Mouse (Mus musculus): Measurements from ENCODE around the gene Fam171a1.
"Not testable (repeated sequence)": the region's sequence is repeated elsewhere in the genome, so short reads cannot be mapped to it uniquely, and the experiment has no call there.

Gene Fam171a1

GRCm38 (mm10) chr2:3171774-3172173 lies 57.8 kb downstream of the Fam171a1 start:
- DNase-seq (ENCODE audit: low spot score in 2 of 2) = no peak

DNA sequence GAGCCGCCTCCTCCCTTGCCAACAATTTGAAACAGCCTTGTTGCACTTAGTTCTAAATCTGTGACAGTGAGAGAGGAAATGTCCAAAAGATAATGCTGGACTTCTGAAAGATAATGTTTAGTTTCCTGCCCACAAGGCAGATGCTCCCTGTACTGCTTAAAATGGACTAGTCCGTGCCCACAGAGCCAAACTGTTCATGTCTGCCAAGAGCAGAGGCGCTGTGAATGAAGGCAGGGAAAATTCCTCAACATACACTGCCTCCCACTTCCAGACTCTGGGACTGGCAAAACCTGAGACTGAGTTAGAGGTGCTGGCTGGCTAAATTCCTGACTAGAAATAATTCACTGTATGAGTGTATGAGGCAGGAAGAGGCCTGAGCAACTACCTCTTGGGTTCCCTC lies 58.6 kb downstream of the Fam171a1 start:
- peak; percentile 47 to 62 for DNase-seq (ENCODE audit: low spot score in 2 of 2)

DNA sequence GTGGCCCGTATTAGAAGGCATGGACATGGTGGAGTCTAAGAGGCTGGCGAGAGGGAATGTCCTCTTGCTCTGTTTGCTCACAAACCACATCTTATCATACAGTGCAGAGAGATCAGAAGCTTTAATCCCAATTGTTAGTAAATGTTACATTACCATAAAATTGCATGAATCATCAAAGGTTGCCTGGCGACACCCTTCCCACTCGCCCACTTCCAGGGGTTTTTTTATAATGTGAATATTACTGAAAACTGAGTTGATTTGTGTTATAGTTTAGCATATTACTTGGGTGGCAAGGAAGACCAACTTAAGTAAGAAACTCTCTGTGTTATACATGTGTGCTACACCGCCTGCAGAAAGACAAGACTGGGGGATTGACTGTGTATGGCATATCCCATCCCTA lies 60.9 kb downstream of the Fam171a1 start:
- DNase-seq (ENCODE audit: low spot score in 2 of 2) = no peak

- not testable (repeated sequence) for DNase-seq (ENCODE audit: low spot score in 2 of 2)
Observed at GRCm38 (mm10) chr2:3175988-3176387, 62.0 kb downstream of the Fam171a1 start.

DNA sequence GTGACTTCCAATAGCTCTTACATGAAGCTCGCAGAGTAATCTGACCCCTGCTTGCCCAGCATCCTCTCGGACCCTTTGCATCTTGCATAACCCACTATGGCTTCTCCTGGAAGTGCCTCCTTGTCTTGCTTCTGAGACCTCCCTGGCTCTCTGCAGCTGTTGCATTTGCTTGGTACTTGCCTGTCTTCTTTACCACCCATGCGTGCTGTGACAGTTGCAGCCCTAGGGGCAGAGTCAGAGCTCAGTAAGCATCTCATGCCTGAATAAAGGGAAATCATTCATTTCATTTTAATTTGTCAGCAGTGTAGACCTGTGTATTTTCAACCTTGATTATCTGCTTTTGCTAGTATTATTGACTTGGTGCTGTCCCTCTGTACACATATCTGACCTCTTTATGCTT lies 62.7 kb downstream of the Fam171a1 start:
- DNase-seq (ENCODE audit: low spot score in 2 of 2) = no peak

- no peak for DNase-seq (ENCODE audit: low spot score in 2 of 2)
Observed at GRCm38 (mm10) chr2:3180550-3180949, 66.5 kb downstream of the Fam171a1 start.

DNA sequence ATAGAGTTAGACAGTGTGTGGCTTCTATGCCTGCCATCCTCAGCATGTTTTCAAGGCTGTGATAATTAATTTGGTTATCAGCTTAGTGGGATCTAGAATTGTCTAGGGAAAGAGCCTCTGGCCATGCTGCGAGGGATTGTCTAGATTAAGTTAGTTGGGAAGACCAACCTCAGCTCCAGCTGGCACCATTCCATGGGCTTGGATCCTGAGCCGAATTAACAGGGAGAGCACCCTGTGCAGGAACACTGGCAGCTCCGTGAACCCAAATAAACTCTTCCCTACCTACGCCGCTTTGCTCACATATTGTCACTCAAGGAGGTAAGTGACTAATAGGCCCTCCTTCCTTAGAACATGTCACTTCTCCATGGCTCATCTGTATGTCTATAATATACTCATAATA lies 69.6 kb downstream of the Fam171a1 start:
- no peak for DNase-seq (ENCODE audit: low spot score in 2 of 2)

DNA sequence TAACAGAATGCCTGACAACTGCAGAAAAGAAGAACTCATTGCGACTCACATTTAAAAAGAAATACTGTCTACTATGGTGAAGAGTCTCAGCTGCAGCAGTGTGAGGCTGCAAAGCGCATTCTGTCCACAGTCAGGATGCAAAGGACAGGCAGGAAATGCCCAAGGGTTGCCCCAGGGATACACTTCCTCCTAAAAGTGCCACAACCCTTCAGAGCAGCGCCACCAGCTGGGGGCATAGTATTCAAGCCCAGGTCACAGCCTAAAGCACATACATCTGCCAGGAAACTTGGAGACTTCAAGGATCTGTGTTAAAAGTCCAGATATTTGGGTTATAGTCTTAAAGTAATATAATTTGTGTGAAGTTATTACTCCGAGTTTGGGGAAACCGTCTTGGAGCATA lies 71.3 kb downstream of the Fam171a1 start:
- no peak for DNase-seq (ENCODE audit: low spot score in 2 of 2)

DNA sequence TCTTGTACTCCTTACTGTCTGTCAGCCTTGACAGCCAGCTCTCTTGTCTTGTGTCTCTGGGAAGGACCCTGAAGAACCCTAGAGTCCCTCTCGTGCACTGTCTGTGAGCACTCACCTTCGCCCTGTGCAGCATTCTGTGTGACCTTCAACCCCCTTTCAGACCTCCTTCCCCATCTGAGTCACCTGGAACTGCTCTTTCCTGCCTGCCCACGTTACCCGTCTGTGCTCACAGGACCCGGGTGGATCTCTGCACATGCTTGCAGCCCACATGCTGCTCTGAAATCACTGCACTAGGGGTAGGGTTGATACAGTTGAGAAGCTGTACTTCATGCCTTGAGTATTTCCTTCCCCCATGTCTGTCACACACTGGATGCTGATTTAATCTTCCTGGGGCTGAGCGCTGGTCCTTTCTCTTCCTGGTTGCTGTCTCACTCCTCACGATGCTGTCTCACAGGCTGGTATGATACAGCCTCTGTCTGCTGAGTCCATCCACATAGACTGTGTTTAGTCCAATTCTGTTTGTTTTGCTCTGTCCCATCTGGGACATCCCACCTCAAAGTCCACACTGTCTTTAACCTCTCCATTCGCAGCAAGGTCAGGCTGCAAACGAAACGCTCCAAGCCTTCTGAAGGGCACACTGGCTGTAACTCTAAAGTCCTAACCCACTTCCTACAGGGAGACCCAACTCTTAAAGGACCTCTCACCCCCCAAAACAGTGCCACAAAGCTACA lies 74.9 kb downstream of the Fam171a1 start:
- DNase-seq (ENCODE audit: low spot score in 2 of 2) = no peak

DNA sequence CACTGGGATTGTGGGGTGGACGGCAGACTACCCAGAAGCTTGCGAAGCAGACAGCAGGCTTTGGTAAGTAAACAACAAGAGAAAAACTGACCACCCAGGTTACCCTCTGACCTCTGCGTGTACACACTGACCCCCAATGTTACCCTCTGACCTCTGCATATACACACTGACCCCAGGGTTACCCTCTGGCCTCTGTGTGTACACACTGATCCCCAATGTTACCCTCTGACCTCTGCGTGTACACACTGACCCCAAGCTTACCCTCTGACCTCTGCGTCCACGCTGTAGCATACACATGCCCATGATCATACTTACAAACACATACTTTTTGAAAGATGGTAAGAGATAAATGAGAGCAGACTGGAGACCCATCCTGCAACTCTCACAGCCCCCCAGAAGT lies 77.1 kb downstream of the Fam171a1 start:
- DNase-seq (ENCODE audit: low spot score in 2 of 2) = no peak

DNA sequence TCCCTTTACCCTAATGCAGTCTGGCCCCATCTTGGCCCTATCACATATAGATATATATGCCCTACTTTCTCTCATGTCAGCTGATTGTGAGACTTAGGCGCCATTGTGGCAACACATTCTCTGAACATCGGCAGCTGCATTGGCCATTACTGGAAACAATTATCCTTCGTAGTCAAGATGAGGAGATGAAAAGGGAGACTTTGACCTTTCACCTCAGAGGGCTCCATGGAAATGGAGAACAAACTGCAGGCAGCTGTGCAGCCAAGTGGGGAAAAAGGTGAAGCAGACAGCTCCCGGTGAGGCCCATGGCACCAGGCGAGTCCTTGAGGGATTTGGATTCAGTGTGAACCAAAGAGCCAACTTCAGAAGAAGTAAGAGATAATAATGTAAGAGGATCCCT lies 81.5 kb downstream of the Fam171a1 start:
- DNase-seq (ENCODE audit: low spot score in 2 of 2) = no peak

DNA sequence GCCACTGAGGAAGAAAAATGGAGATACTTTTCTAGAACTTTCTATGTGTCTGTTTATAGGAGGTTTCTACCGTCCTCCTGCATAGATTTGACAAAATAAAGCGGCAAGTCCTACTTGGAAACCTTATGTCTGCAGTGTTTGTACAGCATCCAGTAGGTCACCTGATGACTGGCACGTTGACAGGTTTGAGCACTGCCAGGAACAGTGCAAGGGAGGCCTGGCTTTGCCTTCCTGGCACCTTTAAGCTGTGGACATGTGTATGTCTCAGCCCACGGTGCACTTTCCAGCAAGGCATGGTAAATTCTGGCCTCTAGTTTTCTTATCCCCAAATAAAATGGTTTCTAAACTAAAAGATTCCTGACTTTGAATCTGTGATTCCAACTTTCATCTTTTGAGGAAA lies 86.4 kb downstream of the Fam171a1 start:
- no peak for DNase-seq (ENCODE audit: low spot score in 2 of 2)

DNA sequence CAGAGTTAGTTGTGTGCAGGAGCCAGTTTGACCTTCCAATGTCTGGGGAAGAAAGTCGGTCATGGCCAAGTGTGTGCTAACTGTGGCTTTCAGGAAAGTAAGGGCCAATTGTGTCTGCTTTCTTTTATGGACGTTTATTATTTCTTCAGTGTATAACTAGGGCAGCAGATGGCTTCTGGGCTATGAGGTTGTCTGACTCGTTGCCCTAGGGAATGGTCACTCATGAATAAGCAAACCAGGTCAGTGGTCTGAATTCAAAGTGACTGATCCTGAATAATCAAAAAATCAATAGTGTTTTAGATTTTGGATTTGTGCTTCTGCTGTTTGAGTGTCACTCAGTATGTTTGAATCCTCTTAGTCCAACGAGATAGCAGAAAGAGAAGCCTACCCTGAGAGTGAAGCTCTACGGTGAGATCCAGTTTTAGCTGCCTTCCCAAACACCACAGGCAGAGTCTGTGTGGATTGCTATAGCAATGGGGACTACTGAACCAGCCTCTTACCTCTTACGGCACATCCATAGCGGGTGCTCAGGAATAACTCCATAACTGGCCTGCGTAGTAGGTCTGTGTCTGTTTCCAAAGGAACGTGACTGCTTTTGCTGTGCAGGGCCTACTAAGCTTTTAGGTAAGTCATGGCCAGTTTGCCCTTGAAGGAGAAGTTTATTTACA lies 93.1 kb downstream of the Fam171a1 start:
- no peak for DNase-seq (ENCODE audit: low spot score in 2 of 2)

DNA sequence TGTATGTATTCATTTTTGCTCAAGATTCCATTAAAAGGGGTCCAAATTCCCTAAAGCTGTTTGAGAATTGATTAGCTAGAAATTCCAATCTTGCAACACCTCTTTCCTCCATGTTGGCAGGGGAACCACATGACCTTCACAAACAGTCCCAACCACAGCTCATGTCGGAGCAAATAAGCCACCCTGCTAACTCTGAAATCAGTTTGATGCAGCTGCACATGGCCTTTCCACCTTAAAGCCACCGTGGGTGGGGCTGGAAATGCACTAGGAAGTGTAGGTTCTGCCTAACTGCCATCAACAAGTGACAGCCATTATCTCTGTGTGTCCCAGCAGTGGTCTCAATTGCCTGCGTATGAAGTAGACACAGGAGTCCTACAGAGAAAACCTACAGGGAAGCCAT lies 101.5 kb downstream of the Fam171a1 start:
- no peak for DNase-seq (ENCODE audit: low spot score in 2 of 2)

GRCm38 (mm10) chr2:3216617-3217016 lies 102.6 kb downstream of the Fam171a1 start:
- no peak for DNase-seq (ENCODE audit: low spot score in 2 of 2)

- not testable (repeated sequence) for DNase-seq (ENCODE audit: low spot score in 2 of 2)
Observed at GRCm38 (mm10) chr2:3217577-3217976, 103.6 kb downstream of the Fam171a1 start.

DNA sequence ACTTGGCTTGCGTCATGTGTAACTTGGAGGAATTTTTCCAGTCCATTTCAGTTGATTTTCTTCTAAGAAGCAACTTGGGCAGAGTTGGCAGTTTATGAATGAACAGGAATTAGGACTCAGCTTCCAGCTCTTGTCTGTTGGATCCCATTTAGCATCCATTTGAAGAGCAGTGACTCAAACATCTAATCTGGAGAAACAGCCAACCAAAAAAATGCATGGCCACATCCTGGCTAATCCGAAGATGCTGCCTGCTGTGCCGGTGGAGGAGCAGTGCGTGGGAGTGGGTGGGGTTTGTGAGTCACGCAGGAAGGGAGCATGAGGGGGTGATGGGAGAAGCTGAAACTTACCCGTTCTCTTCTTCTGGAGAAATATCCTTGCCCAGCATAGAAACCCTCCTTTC lies 104.2 kb downstream of the Fam171a1 start:
- DNase-seq (ENCODE audit: low spot score in 2 of 2) = peak; percentile 31 to 55

DNA sequence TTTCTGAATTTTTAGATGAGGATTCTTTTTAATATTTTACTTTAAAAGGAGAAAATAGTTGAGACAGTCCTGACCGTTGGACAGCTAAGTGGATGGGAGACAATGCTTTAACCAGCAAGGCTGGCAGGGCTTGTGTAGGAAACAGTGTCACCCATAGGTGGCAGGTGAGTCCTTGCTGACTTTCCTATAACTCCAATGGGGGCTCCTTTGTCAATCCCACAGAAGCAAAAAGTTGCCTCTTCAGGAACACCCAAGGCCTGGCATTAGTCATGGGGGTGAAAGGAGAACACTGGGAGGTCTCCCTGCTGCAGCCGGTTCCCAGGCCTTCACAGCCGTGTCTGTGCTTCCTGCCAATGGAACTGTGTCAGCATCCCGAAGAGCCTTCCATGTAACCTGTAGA lies 114.5 kb downstream of the Fam171a1 start:
- no peak for DNase-seq (ENCODE audit: low spot score in 2 of 2)

- DNase-seq (ENCODE audit: low spot score in 2 of 2) = peak in 1 of 2 experiments; percentile 58
Observed at GRCm38 (mm10) chr2:3229060-3229459, 115.0 kb downstream of the Fam171a1 start.

DNA sequence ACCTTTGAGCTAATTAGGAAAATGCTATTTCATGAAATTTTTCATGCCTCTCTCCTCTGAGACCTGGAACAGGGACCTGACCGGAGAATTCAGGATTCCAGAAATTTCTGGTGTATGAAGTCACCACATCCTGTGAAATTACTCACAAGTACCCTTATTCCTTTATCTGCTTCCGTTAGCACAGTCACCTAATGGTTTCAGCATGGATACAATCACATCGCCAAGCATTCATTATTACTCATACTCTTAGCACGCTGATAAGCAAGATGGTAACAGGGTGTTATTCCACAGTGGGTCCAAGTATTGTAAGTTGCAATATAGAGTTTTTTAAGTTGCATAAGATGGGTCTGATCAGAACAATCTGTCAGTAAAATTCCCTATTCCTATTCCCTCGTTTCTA lies 125.2 kb downstream of the Fam171a1 start:
- no peak for DNase-seq (ENCODE audit: low spot score in 2 of 2)

GRCm38 (mm10) chr2:3244251-3244650 lies 130.2 kb downstream of the Fam171a1 start:
- no peak for DNase-seq (ENCODE audit: low spot score in 2 of 2)

GRCm38 (mm10) chr2:3251309-3251708 lies 137.3 kb downstream of the Fam171a1 start:
- DNase-seq (ENCODE audit: low spot score in 2 of 2) = no peak

GRCm38 (mm10) chr2:3266466-3266865 lies 152.4 kb downstream of the Fam171a1 start:
- no peak for DNase-seq (ENCODE audit: low spot score in 2 of 2)
